Mouse (Mus musculus): ENCODE data around the gene 2210010C04Rik. TPM values are rescaled to one million over a fixed set of nuclear protein-coding genes. Genes with fewer than 3 reads are reported as not detected.

The 2210010C04Rik gene
- not detected in 2 replicates for polyA plus RNA-seq (2012; ENCODE audit: insufficient read depth, insufficient read length, low replicate concordance, missing spikeins)

- no peak within 1 kb of the TSS for H3K27ac ChIP-seq (ENCODE audit: insufficient read depth, low read depth, low read length)
- no peak for TF ChIP-seq CTCF (IDR thresholded peaks at IDR 0.05; ENCODE audit: insufficient read depth, low read depth, low read length)
- TF ChIP-seq POLR2A (IDR thresholded peaks at IDR 0.05; ENCODE audit: insufficient read depth, low read depth, low read length): no peak
- H3K4me1 ChIP-seq (ENCODE audit: control insufficient read depth, insufficient read depth, low read length): no peaks in the 10 kb centered on the region
- H3K4me3 ChIP-seq (ENCODE audit: insufficient read depth, low read depth, low read length): no peak within 1 kb of the TSS
Measured at GRCm38 (mm10) chr6:41035409-41035808, at the start of gene 2210010C04Rik. 2210010C04Rik (minus strand) TSS chr6:41035509.

- no peak overlapping the region for H3K27ac ChIP-seq (ENCODE audit: insufficient read depth, low read depth, low read length)
- no peaks in the 10 kb centered on the region for H3K4me1 ChIP-seq (ENCODE audit: control insufficient read depth, insufficient read depth, low read length)
- no peak for TF ChIP-seq POLR2A (IDR thresholded peaks at IDR 0.05; ENCODE audit: insufficient read depth, low read depth, low read length)
- TF ChIP-seq CTCF (IDR thresholded peaks at IDR 0.05; ENCODE audit: insufficient read depth, low read depth, low read length): no peak
- no peak overlapping the region for H3K4me3 ChIP-seq (ENCODE audit: insufficient read depth, low read depth, low read length)
Measured at GRCm38 (mm10) chr6:41080121-41080520, 44.8 kb upstream of the 2210010C04Rik start.

- no peaks in the 10 kb centered on the region for H3K4me1 ChIP-seq (ENCODE audit: control insufficient read depth, insufficient read depth, low read length)
- no peak overlapping the region for H3K4me3 ChIP-seq (ENCODE audit: insufficient read depth, low read depth, low read length)
- H3K27ac ChIP-seq (ENCODE audit: insufficient read depth, low read depth, low read length): no peak overlapping the region
- no peak for TF ChIP-seq POLR2A (IDR thresholded peaks at IDR 0.05; ENCODE audit: insufficient read depth, low read depth, low read length)
- TF ChIP-seq CTCF (IDR thresholded peaks at IDR 0.05; ENCODE audit: insufficient read depth, low read depth, low read length): no peak
- WGBS: 54% methylated on average over 3 of the region's 3 CpGs
Measured at GRCm38 (mm10) chr6:41078539-41079303, 43.4 kb upstream of the 2210010C04Rik start.

GRCm38 (mm10) chr6:41075753-41076152, 40.4 kb upstream of the 2210010C04Rik start:
- H3K4me1 ChIP-seq (ENCODE audit: control insufficient read depth, insufficient read depth, low read length): no peaks in the 10 kb centered on the region
- TF ChIP-seq POLR2A (IDR thresholded peaks at IDR 0.05; ENCODE audit: insufficient read depth, low read depth, low read length) (no peak), CTCF (IDR thresholded peaks at IDR 0.05; ENCODE audit: insufficient read depth, low read depth, low read length) (no peak)
- WGBS: 68% methylated on average over 2 of the region's 2 CpGs
- no peak overlapping the region for H3K4me3 ChIP-seq (ENCODE audit: insufficient read depth, low read depth, low read length)
- H3K27ac ChIP-seq (ENCODE audit: insufficient read depth, low read depth, low read length): no peak overlapping the region

- H3K4me1 ChIP-seq (ENCODE audit: control insufficient read depth, insufficient read depth, low read length): no peaks in the 10 kb centered on the region
- H3K4me3 ChIP-seq (ENCODE audit: insufficient read depth, low read depth, low read length): no peak overlapping the region
- no peak overlapping the region for H3K27ac ChIP-seq (ENCODE audit: insufficient read depth, low read depth, low read length)
- TF ChIP-seq POLR2A (IDR thresholded peaks at IDR 0.05; ENCODE audit: insufficient read depth, low read depth, low read length) (no peak), CTCF (IDR thresholded peaks at IDR 0.05; ENCODE audit: insufficient read depth, low read depth, low read length) (no peak)
- WGBS: 90% methylated on average over 6 of the region's 6 CpGs
Measured at GRCm38 (mm10) chr6:41063332-41063731, 28.0 kb upstream of the 2210010C04Rik start.

- H3K27ac ChIP-seq (ENCODE audit: insufficient read depth, low read depth, low read length): no peak overlapping the region
- TF ChIP-seq POLR2A (IDR thresholded peaks at IDR 0.05; ENCODE audit: insufficient read depth, low read depth, low read length) (no peak), CTCF (IDR thresholded peaks at IDR 0.05; ENCODE audit: insufficient read depth, low read depth, low read length) (no peak)
- no peak overlapping the region for H3K4me3 ChIP-seq (ENCODE audit: insufficient read depth, low read depth, low read length)
- H3K4me1 ChIP-seq (ENCODE audit: control insufficient read depth, insufficient read depth, low read length): no peaks in the 10 kb centered on the region
- 63% methylated on average over 3 of the region's 3 CpGs for WGBS
Measured at GRCm38 (mm10) chr6:41062746-41063145, 27.4 kb upstream of the 2210010C04Rik start.

GRCm38 (mm10) chr6:41062081-41062480, 26.8 kb upstream of the 2210010C04Rik start:
- Histone ChIP-seq H3K4me3 (ENCODE audit: insufficient read depth, low read depth, low read length) (no peak overlapping the region), H3K27ac (ENCODE audit: insufficient read depth, low read depth, low read length) (no peak overlapping the region), H3K4me1 (ENCODE audit: control insufficient read depth, insufficient read depth, low read length) (no peaks in the 10 kb centered on the region)
- WGBS: 78% methylated on average over 2 of the region's 2 CpGs
- TF ChIP-seq POLR2A (IDR thresholded peaks at IDR 0.05; ENCODE audit: insufficient read depth, low read depth, low read length): no peak
- TF ChIP-seq CTCF (IDR thresholded peaks at IDR 0.05; ENCODE audit: insufficient read depth, low read depth, low read length): no peak

GRCm38 (mm10) chr6:41061085-41061484, 25.8 kb upstream of the 2210010C04Rik start:
- 80% methylated on average over 5 of the region's 5 CpGs for WGBS
- no peaks in the 10 kb centered on the region for H3K4me1 ChIP-seq (ENCODE audit: control insufficient read depth, insufficient read depth, low read length)
- no peak overlapping the region for H3K27ac ChIP-seq (ENCODE audit: insufficient read depth, low read depth, low read length)
- TF ChIP-seq CTCF (IDR thresholded peaks at IDR 0.05; ENCODE audit: insufficient read depth, low read depth, low read length) (no peak), POLR2A (IDR thresholded peaks at IDR 0.05; ENCODE audit: insufficient read depth, low read depth, low read length) (no peak)
- no peak overlapping the region for H3K4me3 ChIP-seq (ENCODE audit: insufficient read depth, low read depth, low read length)

- H3K27ac ChIP-seq (ENCODE audit: insufficient read depth, low read depth, low read length): no peak overlapping the region
- WGBS: 62% methylated on average over 5 of the region's 5 CpGs
- no peak for TF ChIP-seq POLR2A (IDR thresholded peaks at IDR 0.05; ENCODE audit: insufficient read depth, low read depth, low read length)
- no peak for TF ChIP-seq CTCF (IDR thresholded peaks at IDR 0.05; ENCODE audit: insufficient read depth, low read depth, low read length)
Measured at GRCm38 (mm10) chr6:41057653-41058052, 22.3 kb upstream of the 2210010C04Rik start.

More at GRCm38 (mm10) chr6:41057653-41058052, 22.3 kb upstream of the 2210010C04Rik start:
- Histone ChIP-seq H3K4me1 (ENCODE audit: control insufficient read depth, insufficient read depth, low read length) (no peaks in the 10 kb centered on the region), H3K4me3 (ENCODE audit: insufficient read depth, low read depth, low read length) (no peak overlapping the region)

Data from olfactory bulb, adult 2 months (tissue).